Mouse (Mus musculus) E14TG2a.4 (cell line): ENCODE results near the gene Vmn1r127.
"Not testable (repeated sequence)": the region's sequence is repeated elsewhere in the genome, so short reads cannot be mapped to it uniquely, and the experiment has no call there.

Experiments used
- H3K27me3 ChIP-seq: 2 replicates; pipeline ENCODE4 v1.6.1; 2014; ENCODE audit warnings: low read length, control low read depth; ENCODE audit not compliant: insufficient read depth
- H3K36me3 ChIP-seq: 2 replicates; pipeline ENCODE4 v1.6.1; 2014; ENCODE audit warnings: low read length, control low read depth; ENCODE audit not compliant: insufficient read depth
- H3K4me1 ChIP-seq: replicated peaks from 2 replicates; pipeline ENCODE4 v1.6.1; 2014; ENCODE audit warnings: low read depth, low read length, control low read depth
- H3K4me3 ChIP-seq: replicated peaks from 2 replicates; pipeline ENCODE4 v1.5.1; 2014; ENCODE audit warnings: mild to moderate bottlenecking, low read length
- H3K9me3 ChIP-seq: 2 replicates; pipeline ENCODE4 v1.6.1; 2014; ENCODE audit warnings: low read length, control low read depth

Gene Vmn1r127

DNA sequence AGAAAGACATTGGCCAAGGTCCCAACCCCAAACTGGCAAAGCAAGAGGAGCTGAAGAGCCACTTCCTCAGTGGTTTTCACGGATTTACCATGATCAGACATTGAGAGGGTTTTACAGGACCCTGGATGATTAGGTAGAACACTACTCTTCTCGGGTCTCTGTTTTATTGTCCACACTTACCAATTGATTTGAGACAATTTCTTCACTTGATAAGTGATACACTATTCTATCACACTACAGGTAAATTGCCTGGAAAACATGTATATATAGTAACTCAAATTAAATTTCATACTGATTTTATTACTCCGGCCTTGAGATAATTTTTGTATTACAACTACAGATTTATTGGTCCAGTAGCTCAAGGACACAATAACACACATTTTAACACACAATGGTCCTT, at the start of gene Vmn1r127:
TSS of gene Vmn1r127 (minus strand) at position 101 of the 400 bp plus-strand sequence.
- H3K36me3 ChIP-seq, H3K27me3 ChIP-seq, H3K4me3 ChIP-seq, H3K4me1 ChIP-seq, H3K9me3 ChIP-seq: not testable (repeated sequence)

DNA sequence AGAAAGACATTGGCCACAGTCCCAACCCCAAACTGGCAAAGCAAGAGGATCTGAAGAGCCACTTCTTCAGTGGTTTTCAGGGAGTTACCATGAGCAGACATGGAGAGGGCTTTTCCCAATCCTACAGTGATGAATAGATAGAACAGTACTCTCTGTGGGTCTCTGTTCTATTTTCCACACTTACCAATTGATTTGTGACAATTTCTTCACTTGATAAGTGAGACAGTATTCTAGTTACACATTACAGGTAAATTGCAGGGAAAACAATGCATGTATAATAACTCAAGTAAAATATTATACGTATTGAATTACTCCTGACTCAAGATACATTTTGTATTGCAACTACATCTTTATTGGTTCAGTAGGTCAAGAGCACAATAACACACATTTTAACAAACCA, 41.5 kb upstream of the Vmn1r127 start, which contains the start of gene Vmn1r129:
TSS of gene Vmn1r129 (minus strand) at position 101 of the 400 bp plus-strand sequence.
- H3K36me3 ChIP-seq, H3K4me1 ChIP-seq, H3K27me3 ChIP-seq, H3K4me3 ChIP-seq, H3K9me3 ChIP-seq: not testable (repeated sequence)

GRCm38 (mm10) chr7:21349073-21349472, 29.4 kb upstream of the Vmn1r127 start, which contains the start of gene Vmn1r128:
TSS of gene Vmn1r128 (plus strand) at chr7:21349373.
- not testable (repeated sequence) for H3K4me3 ChIP-seq, H3K4me1 ChIP-seq, H3K36me3 ChIP-seq, H3K9me3 ChIP-seq, H3K27me3 ChIP-seq

GRCm38 (mm10) chr7:21301367-21301766, 18.3 kb downstream of the Vmn1r127 start, which contains the start of gene Vmn1r126:
TSS of gene Vmn1r126 (minus strand) at chr7:21301467.
- not testable (repeated sequence) for H3K36me3 ChIP-seq, H3K27me3 ChIP-seq, H3K4me1 ChIP-seq, H3K4me3 ChIP-seq, H3K9me3 ChIP-seq

DNA sequence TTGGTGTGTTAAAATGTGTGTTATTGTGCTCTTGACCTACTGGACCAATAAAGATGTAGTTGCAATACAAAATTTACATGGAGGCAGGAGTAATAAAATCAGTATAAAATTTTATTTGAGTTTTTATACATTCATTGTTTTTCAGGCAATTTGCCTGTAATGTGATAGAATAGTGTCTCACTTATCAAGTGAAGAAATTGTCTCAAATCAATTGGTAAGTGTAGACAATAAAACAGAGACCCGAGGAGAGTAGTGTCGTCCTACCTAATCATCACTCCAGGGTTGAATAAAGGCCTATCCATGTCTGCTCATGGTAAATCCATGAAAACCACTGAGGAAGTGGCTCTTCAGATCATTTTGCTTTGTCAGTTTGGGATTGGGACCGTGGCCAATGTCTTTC, 47.8 kb downstream of the Vmn1r127 start, which contains the start of gene Vmn1r125:
TSS of gene Vmn1r125 (plus strand) at position 301 of the 400 bp plus-strand sequence.
- not testable (repeated sequence) for H3K27me3 ChIP-seq, H3K36me3 ChIP-seq, H3K4me3 ChIP-seq, H3K9me3 ChIP-seq, H3K4me1 ChIP-seq
